Mouse (Mus musculus): ENCODE results near the gene Entpd7.

Gene Entpd7

DNA sequence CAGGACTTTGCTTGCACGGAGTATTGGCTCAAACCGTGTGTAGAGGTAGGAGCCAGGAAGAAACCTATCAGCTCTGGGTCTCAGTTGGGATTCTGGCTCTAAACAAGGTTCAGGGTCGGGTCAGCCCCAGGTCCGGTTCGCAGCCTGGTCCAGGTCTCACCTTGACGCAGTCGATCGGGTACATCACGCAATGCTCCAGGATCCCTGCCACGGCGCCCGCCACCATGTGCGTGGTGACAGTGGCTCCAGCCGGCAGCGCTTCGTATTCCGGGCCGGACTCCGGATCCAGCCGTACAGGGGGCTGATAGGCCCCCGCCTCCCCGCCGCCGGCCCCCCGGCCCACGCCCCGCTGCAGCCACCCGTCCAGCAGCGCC lies 15.2 kb upstream of the Entpd7 start:
- DNase-seq (ENCODE audit: extremely low read depth, low read depth): no peak

DNA sequence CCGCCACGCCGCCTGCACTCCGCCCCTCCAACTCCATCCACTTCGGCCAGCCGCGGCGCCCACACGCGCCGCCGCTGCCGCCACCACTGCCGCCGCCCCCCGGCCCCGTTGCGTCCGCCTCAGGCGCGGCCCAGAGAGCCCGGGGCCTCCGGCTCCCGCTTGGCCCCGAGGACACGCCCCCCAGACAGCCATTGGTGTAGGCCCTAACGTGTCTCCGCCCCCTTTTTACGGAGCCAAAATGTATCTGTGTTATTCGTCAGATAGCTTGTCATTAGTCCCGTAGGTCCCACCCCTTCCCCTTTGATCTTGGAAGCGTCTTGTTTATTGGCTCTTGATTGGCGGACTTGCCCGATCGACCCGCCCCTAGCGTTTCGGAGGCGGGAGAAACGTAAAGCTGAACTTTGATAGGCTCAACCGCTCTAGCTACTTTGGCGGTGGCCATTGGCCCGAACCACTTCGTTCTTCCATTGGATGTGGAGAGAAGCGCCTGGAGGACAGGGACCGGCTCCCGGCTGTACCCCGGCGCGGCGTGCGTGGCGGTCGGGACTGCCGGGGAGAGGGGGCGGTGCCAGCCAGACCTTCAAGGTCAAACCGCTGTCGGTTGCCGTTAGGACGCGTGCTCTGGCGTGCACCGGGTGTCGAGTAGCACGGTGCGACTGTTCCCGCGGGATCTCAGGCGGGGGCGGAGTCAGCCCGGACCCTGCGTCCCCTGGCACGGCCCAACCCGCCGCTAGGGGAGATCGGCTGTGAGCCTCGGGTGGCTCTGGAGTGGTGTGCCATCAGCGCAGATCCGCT lies 14.5 kb upstream of the Entpd7 start, which contains the start of gene Slc25a28:
Gene Slc25a28, minus strand, starts transcription at position 152 of the 795 bp plus-strand sequence.
- peak; percentile 100 for DNase-seq (ENCODE audit: extremely low read depth, low read depth)

DNA sequence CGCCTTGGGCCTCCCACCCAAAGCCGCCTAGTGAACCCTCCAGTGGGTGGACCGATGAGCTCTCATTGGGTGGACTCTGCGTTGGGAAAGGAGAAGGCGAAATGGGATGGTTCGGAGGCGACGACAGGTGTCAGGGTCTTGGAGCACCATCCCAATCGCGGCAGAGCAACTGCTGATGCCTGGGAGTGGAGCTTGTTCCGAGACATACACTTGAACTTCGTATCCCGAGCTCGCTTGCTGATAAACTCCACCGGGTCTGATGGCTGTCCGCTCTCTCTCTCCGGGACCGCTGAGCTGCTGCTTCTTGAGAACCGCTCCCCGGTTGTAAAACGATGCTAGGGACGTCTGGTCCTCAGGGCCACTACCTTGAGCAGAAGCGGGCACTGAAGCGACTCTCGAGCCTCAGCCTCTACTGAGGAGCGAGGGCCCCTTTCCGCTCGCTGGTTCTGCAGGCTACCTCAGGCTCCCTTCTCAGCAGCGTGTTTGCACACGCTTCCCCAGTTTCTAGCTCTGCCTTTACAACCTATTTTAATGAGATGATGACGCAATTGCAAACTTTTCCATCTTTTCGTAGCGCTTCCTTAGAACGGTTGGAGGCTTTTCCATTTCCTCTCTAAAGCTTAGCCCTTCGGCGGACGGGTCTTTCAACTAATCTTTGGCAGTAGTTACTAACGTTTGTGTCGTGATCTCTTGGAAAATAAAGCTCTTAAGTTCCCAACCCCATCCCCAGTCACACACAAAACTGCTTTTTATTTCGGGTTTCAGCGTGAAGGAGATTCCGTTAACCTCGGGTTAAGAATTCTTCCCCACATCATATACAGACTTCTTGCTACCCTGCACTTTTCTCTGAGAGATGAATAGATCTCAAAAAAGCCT lies 13.7 kb upstream of the Entpd7 start:
- peak; percentile 67 for DNase-seq (ENCODE audit: extremely low read depth, low read depth)

DNA sequence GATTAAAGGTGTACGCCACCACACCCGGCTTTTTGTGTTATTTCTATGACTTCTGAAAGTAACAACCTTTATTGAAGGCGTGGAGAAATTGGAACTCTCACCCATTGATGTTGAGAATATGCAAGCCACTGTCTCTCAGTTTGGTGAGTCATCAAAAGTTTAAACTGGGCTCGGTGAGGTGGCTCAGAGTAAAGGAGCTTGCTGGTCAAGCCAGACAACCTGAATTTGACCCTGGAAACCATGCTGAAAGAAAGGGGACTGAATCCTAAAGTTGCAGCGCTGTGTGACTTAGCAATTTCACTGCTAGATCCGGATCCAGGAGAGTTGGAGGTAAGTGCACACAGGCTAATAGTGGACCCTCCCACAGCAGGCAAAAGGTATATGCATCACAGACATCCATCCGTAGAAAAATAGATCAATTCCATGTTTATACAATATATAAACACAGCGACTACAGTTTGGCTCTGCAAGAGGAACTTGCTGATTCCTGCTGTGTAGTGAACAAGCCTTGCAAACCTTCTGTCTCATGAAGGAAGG lies 10.9 kb upstream of the Entpd7 start:
- DNase-seq (ENCODE audit: extremely low read depth, low read depth): peak; percentile 45

DNA sequence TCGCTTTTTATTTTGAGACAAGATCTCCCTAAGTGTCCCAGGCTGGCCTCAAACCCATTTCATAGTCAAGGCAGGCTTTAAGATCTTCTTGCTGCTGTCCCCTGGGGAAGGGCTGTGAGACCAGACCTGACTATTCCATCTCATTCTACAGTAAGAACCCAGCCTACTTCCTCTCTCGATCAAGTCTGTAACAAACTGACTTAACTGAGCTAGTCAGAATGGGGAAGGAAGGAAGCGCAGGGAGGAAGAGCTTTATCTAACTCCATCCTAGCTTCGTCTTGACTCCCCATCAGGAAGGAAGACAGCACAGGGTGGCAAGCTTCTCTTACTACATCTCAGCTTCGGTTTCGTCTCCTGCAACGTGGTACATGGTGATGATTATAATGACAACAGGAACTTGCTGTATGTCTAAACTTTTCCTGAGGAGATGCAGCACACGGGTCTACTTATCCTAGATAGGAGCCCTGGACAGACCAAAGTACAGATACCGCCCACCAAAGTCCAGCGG lies 9.9 kb upstream of the Entpd7 start:
- peak; percentile 97 for DNase-seq (ENCODE audit: extremely low read depth, low read depth)

DNA sequence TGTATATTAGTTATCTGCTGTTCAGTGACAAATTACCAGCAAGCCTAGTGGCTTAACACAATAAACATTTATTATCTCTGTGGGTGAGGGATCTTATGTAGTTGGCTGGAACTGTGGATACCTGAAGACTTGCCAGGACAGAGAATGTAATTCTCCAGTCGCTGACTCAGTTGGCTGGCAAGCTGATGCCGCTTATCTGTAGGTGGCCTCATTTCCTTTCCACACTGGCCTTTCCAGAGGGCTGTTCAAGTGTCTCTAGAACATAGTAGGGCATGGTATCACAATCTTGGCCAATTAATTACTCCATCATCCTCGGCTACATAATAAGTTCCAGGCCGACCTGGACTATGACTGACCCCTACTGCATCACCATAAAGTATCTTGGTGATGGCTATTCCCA lies 7.9 kb upstream of the Entpd7 start:
- peak; percentile 58 for DNase-seq (ENCODE audit: extremely low read depth, low read depth)

DNA sequence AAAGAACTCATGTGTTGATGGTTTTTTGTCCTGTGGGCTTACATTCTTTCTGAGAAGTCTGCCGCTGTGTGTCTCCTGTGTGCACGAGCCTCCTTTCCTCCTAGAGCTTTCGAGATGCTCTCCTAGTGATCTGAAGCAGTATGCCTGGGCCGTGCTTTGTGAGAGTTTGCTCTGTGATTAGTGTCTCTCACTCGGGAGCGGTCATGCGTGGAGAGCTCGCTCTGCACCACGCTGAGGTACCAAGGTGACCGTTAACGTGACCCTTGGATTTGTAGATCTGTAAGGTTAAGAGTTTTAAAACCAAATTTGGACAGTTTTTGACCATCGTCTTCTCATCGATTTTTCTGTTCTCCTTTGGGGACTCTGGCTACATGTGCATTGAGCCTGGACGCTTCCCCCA lies 3.3 kb downstream of the Entpd7 start:
- DNase-seq (ENCODE audit: extremely low read depth, low read depth): no peak

DNA sequence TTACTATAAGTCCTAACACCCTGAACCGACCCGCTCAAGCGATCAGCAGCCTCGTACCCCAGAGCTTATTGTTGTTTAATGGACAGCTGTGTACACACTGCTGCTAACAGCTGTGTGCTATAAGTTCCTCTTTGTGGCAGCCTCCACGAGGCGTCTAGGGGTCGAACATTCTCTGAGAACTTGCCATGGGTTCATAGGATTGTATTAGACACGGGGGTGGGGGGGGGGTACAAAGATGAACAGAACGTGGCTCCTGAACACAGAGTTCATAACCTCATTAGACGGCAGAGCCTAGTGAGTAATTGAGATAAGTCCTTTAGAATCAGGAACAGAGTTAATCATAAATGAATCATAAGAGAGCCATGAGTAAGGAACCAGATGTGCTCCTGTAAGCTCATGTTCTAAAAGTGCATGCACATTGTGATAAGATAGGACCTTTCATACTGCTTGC lies 6.1 kb downstream of the Entpd7 start:
- peak; percentile 81 for DNase-seq (ENCODE audit: extremely low read depth, low read depth)

DNA sequence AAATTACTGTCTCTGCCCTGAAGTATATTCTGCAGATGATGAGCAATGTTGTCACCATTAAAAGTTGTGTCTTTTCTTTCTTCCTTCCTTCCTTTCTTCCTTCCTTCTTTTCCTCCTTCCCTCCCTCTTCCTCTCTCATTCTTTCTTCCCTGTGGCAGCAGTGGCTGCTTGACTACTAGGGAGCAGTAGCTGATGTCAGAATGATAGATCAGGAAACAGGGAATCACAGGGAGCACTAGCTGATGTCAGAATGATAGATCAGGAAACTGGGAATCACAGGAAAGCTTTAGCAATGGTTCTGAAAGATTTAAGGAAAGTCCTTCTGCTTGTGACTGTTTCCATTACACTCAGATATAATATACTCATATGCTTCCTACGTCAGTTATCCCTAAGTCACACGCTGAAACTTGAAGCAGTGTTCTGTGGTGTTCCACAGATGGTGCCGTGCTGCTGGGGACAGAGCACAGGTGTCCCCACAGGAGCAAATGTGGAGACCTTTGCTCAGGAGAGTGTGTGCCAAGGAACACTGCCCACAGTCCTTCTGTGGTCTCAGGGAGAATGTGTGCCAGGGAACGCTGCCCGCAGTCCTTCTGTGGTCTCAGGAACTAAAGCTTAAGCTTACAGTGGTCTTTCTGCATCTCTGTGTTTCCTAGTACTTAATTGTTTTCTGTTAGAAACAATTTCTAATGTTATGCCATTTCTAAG lies 8.3 kb downstream of the Entpd7 start:
- no peak for DNase-seq (ENCODE audit: extremely low read depth, low read depth)

DNA sequence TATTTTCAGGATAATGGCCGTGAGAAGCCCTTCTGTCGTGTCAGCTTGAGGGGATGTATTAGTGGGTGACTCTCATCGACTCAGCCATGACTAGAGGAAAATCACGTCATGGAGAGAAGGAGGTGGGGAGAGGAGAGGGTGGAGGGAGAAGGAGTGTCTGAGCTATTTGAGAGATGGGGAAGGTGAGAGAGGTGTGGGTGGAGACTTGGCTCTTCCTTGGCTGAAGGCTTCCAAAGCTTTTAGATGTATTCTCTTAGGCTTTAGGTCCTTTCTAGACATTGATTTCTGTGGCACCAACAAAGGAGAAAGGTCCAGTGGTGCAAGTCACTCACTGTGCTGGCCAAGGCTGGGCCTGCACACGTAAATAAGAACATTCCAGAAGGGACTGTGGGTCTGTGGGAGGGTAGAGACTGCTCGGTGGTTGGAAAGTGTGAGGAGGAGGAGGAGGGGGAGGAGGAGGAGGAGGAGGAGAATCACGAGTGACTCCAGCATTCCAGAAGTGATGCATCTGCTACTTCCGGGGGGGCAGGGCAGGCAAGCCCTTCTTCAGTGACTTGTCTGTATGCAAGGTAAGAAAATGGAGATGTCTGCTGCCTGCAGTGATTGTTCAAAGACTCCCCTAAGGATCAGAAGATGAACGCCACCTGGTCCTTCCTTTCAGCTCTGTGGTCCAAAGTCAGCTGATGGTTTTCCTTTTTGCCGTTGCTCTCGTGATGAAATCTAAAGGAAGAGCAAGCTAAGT lies 9.7 kb downstream of the Entpd7 start:
- no peak for DNase-seq (ENCODE audit: extremely low read depth, low read depth)

DNA sequence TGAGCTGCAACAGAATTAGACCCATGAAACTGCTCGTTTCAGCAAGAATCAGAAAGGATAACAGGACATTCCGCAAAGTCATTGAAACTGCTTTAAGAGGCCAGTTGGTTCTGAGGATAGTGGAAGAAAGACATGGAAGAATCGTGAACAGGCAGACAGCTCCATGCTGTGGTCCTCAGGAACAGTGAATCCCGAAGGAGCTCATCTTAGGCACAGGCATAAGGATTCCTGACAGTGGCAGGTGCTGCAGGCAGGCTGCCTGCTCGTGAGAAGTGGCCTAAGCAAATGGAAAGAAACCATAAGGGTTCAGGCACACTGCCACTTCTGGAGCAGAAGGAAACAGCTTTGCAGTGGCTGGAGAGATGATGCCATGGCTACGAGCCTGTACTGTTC lies 10.3 kb downstream of the Entpd7 start:
- no peak for DNase-seq (ENCODE audit: extremely low read depth, low read depth)

DNA sequence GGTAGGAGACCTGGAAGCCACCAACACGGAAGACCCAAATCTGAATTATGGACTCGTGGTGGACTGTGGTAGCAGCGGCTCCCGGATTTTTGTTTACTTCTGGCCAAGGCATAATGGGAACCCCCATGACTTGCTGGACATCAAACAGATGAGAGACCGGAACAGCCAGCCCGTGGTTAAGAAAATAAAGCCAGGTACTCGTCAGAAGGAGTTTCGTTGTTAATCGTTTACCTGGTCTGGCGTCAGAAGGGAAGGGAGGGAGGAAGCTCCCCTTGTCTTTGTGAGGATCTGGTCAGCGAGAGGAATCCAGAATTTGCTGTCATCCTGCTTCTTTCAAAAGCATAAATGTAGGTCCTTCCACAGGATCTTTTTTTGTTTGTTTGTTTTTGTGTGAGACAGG lies 14.7 kb downstream of the Entpd7 start:
- DNase-seq (ENCODE audit: extremely low read depth, low read depth): no peak

DNA sequence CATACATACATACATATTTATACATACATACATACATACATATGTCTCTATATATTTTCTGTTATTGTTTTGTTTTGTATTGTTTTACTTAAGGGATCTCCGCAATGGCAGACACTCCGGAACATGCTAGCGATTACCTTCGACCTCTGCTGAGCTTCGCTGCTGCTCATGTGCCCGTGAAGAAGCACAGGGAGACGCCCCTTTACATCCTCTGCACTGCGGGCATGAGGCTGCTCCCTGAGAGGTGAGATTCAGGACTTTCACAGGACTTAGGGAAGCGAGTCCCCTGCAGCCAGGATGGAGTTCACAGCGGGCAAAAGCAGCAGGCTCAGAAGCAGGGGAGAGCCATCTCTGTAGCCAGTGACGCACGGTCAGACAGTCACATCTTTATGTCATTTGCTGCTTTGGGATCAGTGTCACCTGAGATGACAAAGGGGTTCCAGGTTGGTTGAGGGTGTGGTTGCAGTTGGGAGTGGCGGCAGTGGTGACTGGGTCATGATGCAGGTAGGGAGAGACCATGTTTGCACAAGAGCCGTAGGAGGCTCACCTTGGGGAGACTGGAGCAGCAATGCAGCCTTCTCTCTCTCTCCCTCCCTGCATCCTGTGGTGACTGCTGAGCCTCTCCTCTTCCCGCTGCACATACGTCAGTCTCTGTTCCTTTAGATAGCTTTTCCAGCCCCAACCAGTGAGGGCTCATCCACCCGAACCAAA lies 15.5 kb downstream of the Entpd7 start:
- DNase-seq (ENCODE audit: extremely low read depth, low read depth): no peak

DNA sequence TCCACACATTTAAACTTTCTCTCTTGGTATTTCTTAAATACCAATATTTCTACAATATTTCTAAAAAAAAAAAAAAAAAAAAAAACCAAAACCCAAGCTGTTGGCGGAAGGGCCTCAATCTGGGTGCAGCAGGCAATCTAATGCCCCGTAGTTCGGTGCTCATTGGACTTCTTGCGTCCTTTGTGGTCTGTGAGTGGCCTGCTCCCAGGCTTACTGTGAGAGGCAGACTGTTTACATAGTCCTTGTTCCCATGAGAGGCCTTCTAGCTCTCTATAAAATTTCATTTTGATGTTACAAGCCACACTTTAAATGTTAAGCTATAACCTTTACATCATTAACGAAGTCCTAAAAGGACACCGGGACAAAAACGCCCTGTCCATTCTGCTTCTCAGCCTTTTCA lies 18.7 kb downstream of the Entpd7 start:
- DNase-seq (ENCODE audit: extremely low read depth, low read depth): no peak

DNA sequence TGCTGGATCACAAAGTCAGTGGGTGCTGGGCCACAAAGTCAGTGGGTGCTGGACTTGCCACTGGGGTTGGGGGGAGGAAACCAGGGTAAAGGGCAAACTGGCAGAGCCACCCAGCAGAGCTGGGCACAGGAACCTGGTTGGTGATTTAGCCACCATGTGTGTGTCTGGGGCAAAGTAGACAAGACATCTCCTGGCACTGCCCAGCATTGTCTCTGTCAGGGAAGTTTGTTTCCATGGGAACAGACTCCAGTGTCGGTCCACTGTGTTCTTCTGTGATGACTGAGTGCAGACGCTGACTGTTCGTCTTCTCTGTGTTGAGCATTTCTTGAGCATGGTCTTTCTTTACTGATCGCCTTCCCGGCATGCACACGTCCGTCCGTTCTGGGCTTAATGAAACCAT lies 19.8 kb downstream of the Entpd7 start:
- DNase-seq (ENCODE audit: extremely low read depth, low read depth): no peak

DNA sequence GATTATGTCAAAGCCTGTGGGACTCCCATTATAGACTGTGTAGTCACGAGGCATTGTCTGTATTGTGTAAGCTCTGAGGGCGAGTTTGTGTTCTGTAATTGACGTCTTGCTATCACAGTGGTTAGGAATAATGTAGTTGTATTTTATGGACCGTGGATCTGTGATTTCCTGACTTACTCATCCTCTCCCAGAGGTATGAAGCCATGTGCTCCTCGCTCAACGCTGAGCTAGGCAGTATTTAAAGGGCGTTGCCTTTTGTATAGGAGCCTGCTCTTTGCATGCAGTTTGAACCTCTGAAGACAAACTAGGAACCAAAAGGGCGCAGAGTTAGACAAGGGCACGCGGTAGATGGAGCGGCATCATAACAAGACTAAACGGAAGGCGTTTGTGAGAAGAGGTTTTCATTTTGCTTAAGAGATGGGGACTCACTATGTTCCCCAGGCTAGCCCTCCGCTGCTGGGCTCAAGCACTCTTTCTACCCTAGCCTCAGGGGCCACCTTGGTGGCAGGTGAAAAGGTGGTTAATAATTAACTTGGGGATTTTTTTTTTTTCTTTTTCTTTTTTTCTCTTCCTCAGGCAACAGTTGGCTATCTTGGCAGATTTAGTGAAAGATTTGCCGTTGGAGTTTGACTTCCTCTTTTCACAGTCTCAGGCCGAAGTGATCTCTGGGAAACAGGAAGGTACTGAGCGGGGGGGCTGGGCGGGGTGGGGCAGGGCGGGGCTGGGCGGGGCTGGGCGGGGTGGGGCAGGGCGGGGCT lies 21.9 kb downstream of the Entpd7 start:
- DNase-seq (ENCODE audit: extremely low read depth, low read depth): peak; percentile 86

DNA sequence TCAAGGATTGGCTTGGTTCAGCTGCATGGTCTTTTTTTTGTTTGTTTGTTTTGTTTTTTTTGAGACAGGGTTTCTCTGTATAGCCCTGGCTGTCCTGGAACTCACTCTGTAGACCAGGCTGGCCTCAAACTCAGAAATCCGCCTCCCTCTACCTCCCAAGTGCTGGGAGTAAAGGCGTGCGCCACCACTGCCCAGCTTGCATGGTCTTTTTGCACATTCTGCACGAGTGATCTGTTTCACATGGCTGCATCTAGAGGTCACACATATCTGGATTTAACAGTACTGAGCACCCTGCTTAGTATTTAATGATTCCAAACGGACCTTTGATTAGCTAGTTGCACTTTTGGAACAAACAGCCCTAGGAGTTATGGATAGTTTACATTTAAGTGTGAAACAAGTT lies 22.5 kb downstream of the Entpd7 start:
- DNase-seq (ENCODE audit: extremely low read depth, low read depth): no peak

DNA sequence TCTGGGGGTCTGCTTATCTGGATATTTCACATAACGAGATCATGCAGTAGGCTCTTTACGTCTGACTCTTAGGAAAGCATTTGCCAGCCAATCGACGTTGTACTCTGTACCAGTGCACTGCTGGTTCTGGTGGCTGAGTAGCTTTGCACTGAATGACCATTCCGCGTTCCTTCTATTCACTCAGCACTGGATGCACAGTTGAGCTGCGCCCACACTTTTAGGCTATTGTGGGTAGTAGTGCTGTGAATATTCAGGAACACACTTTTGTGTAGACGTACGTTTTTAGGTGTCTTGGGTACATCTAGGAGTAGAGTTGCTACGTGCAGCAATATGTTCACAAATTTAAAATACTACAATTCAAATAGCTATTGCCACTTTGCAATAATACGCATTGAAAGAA lies 30.6 kb downstream of the Entpd7 start:
- DNase-seq (ENCODE audit: extremely low read depth, low read depth): no peak

DNA sequence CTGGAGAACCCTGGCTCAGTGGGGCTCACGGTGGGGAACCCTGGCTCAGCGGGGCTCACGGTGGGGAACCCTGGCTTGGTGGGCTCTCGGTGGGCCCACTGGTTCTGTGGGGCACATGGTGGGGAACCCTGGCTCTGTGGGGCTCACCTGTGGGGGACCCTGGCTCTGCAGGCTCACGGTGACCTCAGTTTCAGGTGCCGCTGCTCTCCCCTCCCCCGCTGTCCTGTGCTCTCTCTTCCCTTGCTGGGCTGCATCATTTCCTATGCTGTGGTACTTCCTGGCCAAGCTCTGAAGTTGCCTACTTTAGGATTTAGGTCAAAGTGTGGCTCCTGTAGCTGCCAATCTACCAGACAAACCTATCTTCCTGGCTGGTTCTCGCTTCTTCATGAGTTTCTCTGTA lies 33.4 kb downstream of the Entpd7 start:
- no peak for DNase-seq (ENCODE audit: extremely low read depth, low read depth)

Measured in MEL-GATA-1-ER (cell line).